Mouse (Mus musculus): ENCODE results near the gene Rbck1. TPM values are rescaled to one million over a fixed set of nuclear protein-coding genes. Genes with fewer than 3 reads are reported as not detected.
A peak's percentile ranks its signal among the peaks of the same experiment; 100 is the strongest.
"Not testable (repeated sequence)": the region's sequence is repeated elsewhere in the genome, so short reads cannot be mapped to it uniquely, and the experiment has no call there.

Rbck1 gene
- total RNA-seq, 1 experiment from 2014 or later, result 61.9 TPM

- no peak for ATAC-seq (replicated peaks; ENCODE audit: low read depth, poor library complexity, severe bottlenecking)
Measured at GRCm38 (mm10) chr2:152307186-152307585, 25.3 kb downstream of the Rbck1 start.

GRCm38 (mm10) chr2:152305480-152305879 lies 27.0 kb downstream of the Rbck1 start:
- ATAC-seq (replicated peaks; ENCODE audit: low read depth, poor library complexity, severe bottlenecking), result no peak

- no peak for ATAC-seq (replicated peaks; ENCODE audit: low read depth, poor library complexity, severe bottlenecking)
Measured at GRCm38 (mm10) chr2:152303781-152304180, 28.7 kb downstream of the Rbck1 start.

GRCm38 (mm10) chr2:152302862-152303261 lies 29.6 kb downstream of the Rbck1 start:
- ATAC-seq (replicated peaks; ENCODE audit: low read depth, poor library complexity, severe bottlenecking), result no peak

GRCm38 (mm10) chr2:152294541-152294940 lies 37.9 kb downstream of the Rbck1 start:
- ATAC-seq (replicated peaks; ENCODE audit: low read depth, poor library complexity, severe bottlenecking), result no peak

GRCm38 (mm10) chr2:152293727-152294475 lies 38.6 kb downstream of the Rbck1 start, which contains the start of gene Tbc1d20:
Tbc1d20 (plus strand) TSS chr2:152293828.
- peak; percentile 84 for ATAC-seq (replicated peaks; ENCODE audit: low read depth, poor library complexity, severe bottlenecking)

- ATAC-seq (replicated peaks; ENCODE audit: low read depth, poor library complexity, severe bottlenecking), result peak; percentile 26; the same call in 1 of the 2 replicates
Measured at GRCm38 (mm10) chr2:152293179-152293726, 39.2 kb downstream of the Rbck1 start.

GRCm38 (mm10) chr2:152292475-152292874 lies 40.0 kb downstream of the Rbck1 start:
- ATAC-seq (replicated peaks; ENCODE audit: low read depth, poor library complexity, severe bottlenecking), result no peak

- ATAC-seq (replicated peaks; ENCODE audit: low read depth, poor library complexity, severe bottlenecking), result not testable (repeated sequence)
Measured at GRCm38 (mm10) chr2:152289623-152290022, 42.8 kb downstream of the Rbck1 start.

GRCm38 (mm10) chr2:152288046-152288445 lies 44.4 kb downstream of the Rbck1 start:
- no peak for ATAC-seq (replicated peaks; ENCODE audit: low read depth, poor library complexity, severe bottlenecking)

GRCm38 (mm10) chr2:152287560-152287959 lies 44.9 kb downstream of the Rbck1 start:
- ATAC-seq (replicated peaks; ENCODE audit: low read depth, poor library complexity, severe bottlenecking), result no peak

GRCm38 (mm10) chr2:152281407-152281806 lies 51.0 kb downstream of the Rbck1 start:
- no peak for ATAC-seq (replicated peaks; ENCODE audit: low read depth, poor library complexity, severe bottlenecking)

GRCm38 (mm10) chr2:152273639-152274038 lies 58.8 kb downstream of the Rbck1 start:
- ATAC-seq (replicated peaks; ENCODE audit: low read depth, poor library complexity, severe bottlenecking), result 0 out of 2 replicates have a peak, but pooled peaks have one; percentile 39

Other genes with a start within 250 kb of the Rbck1 start
- 9.8 and 13.2 TPM in 2 replicates for gene Srxn1, start 227.1 kb downstream of the Rbck1 start, total RNA-seq (2017)
- gene Tcf15, start 189.1 kb downstream of the Rbck1 start, total RNA-seq (2017), result 1.2 TPM in 1 of 2 replicates, not detected in the other
- 105 and 132 TPM in 2 replicates for gene Csnk2a1, start 105.8 kb downstream of the Rbck1 start, total RNA-seq (2017)
- 15.1 and 17.1 TPM in 2 replicates for gene Tbc1d20, start 38.8 kb downstream of the Rbck1 start, total RNA-seq (2017)
- not detected in 2 replicates for gene Trib3, start 11.4 kb upstream of the Rbck1 start, total RNA-seq (2017)
- not detected in 2 replicates for gene Nrsn2, start 44.0 kb upstream of the Rbck1 start, total RNA-seq (2017)
- 3.3 and 3.7 TPM in 2 replicates for gene Sox12, start 65.4 kb upstream of the Rbck1 start, total RNA-seq (2017)
- 3.7 and 4.3 TPM in 2 replicates for gene Zcchc3, start 82.4 kb upstream of the Rbck1 start, total RNA-seq (2017)
- gene 6820408C15Rik, start 82.9 kb upstream of the Rbck1 start, total RNA-seq (2017), result not detected in 2 replicates
- gene Defb23, start 132.0 kb upstream of the Rbck1 start, total RNA-seq (2017), result not detected in 2 replicates
- gene Defb20, start 144.4 kb upstream of the Rbck1 start, total RNA-seq (2017), result not detected in 2 replicates
- gene Defb22, start 157.5 kb upstream of the Rbck1 start, total RNA-seq (2017), result not detected in 2 replicates
- gene Defb26, start 179.0 kb upstream of the Rbck1 start, total RNA-seq (2017), result not detected in 2 replicates
- not detected in 2 replicates for gene Defb28, start 185.6 kb upstream of the Rbck1 start, total RNA-seq (2017)
- not detected in 2 replicates for gene Defb29, start 207.4 kb upstream of the Rbck1 start, total RNA-seq (2017)
- gene Gm17416, start 236.7 kb upstream of the Rbck1 start, total RNA-seq (2017), result not detected in 2 replicates
- gene Defb21, start 240.1 kb upstream of the Rbck1 start, total RNA-seq (2017), result not detected in 2 replicates
- gene Defb19, start 247.7 kb upstream of the Rbck1 start, total RNA-seq (2017), result not detected in 2 replicates

Measured in common myeloid progenitor, adult 5-6 weeks (primary cell).